1 mouse cellular context compared by ENCODE assay signal in genomic region chr3:95133680-95134101, GRCm38 (mm10).
TF ChIP-seq lines count a peak whose summit lies in the region.

Scnm1 (minus strand) TSS chr3:95134011.
Lysmd1 (plus strand) TSS chr3:95134088.

TF ChIP-seq in CH12.LX, 34 proteins besides CTCF, POLR2A, EP300 and RAD21:
- peak; percentile 81; the same call in 1 of the 2 replicates for TF ChIP-seq KAT2A (IDR thresholded peaks at IDR 0.05; ENCODE audit: insufficient replicate concordance, low read length)
- no peak for TF ChIP-seq UBTF (IDR thresholded peaks at IDR 0.05; ENCODE audit: low read depth, low read length)
- peak; percentile 83 for TF ChIP-seq HCFC1 (IDR thresholded peaks at IDR 0.05; ENCODE audit: low read depth, low read length)
- TF ChIP-seq MAX (IDR thresholded peaks at IDR 0.05; ENCODE audit: low read length), result no peak
- TF ChIP-seq TCF12 (IDR thresholded peaks at IDR 0.05; ENCODE audit: low read depth, low read length), result peak; percentile 61
- TF ChIP-seq CHD2 (IDR thresholded peaks at IDR 0.05; ENCODE audit: low read length), result no peak
- TF ChIP-seq JUN (IDR thresholded peaks at IDR 0.05; ENCODE audit: insufficient read depth, low read depth, low read length), result no peak
- TF ChIP-seq MXI1 (IDR thresholded peaks at IDR 0.05; ENCODE audit: low read depth, low read length), result 0 out of 2 replicates have a peak, but pooled peaks have one; percentile 7
- no peak for TF ChIP-seq ZC3H11A (IDR thresholded peaks at IDR 0.05; ENCODE audit: low read depth, low read length)
- no peak for TF ChIP-seq ZKSCAN1 (IDR thresholded peaks at IDR 0.05; ENCODE audit: borderline replicate concordance, low read depth, low read length)
- no peak; the same call in 1 of the 2 replicates for TF ChIP-seq POLR2AphosphoS2 (IDR thresholded peaks at IDR 0.05; ENCODE audit: low read depth, low read length)
- TF ChIP-seq MAZ (IDR thresholded peaks at IDR 0.05; ENCODE audit: low read depth, low read length), result no peak
- no peak for TF ChIP-seq PAX5 (IDR thresholded peaks at IDR 0.05; ENCODE audit: low read length)
- no peak for TF ChIP-seq SMC3 (IDR thresholded peaks at IDR 0.05; ENCODE audit: low read depth, low read length)
- TF ChIP-seq GABPA (IDR thresholded peaks at IDR 0.05; ENCODE audit: insufficient replicate concordance, low read depth, low read length), result no peak
- peak; percentile 66 for TF ChIP-seq SIN3A (IDR thresholded peaks at IDR 0.05; ENCODE audit: low read length)
- TF ChIP-seq USF2 (conservative IDR thresholded peaks at IDR 0.05; ENCODE audit: low read depth, low read length), result no peak
- no peak for TF ChIP-seq ZMIZ1 (IDR thresholded peaks at IDR 0.05; ENCODE audit: low read depth, low read length)
- no peak for TF ChIP-seq MAFK (IDR thresholded peaks at IDR 0.05; ENCODE audit: insufficient replicate concordance, low read length)
- 0 out of 2 replicates have a peak, but pooled peaks have one; percentile 56 for TF ChIP-seq TBP (conservative IDR thresholded peaks at IDR 0.05; ENCODE audit: low read depth, low read length)
- no peak for TF ChIP-seq E2F4 (IDR thresholded peaks at IDR 0.05; ENCODE audit: insufficient replicate concordance, low read depth, low read length)
- TF ChIP-seq ELF1 (IDR thresholded peaks at IDR 0.05; ENCODE audit: low read depth, low read length), result peak; percentile 95
- no peak for TF ChIP-seq RCOR1 (conservative IDR thresholded peaks at IDR 0.05; ENCODE audit: low read depth, low read length)
- no peak for TF ChIP-seq MYC (IDR thresholded peaks at IDR 0.05; ENCODE audit: low read depth, low read length)
- no peak for TF ChIP-seq BHLHE40 (IDR thresholded peaks at IDR 0.05; ENCODE audit: low read depth, low read length)
- peak; percentile 74 for TF ChIP-seq NRF1 (IDR thresholded peaks at IDR 0.05; ENCODE audit: low read depth, low read length)
- no peak for TF ChIP-seq USF1 (IDR thresholded peaks at IDR 0.05; ENCODE audit: low read depth, low read length)
- no peak for TF ChIP-seq ZNF384 (IDR thresholded peaks at IDR 0.05; ENCODE audit: low read depth, low read length)
- TF ChIP-seq NELFE (IDR thresholded peaks at IDR 0.05; ENCODE audit: low read depth, low read length), result peak; percentile 65; the same call in 1 of the 2 replicates
- TF ChIP-seq JUND (conservative IDR thresholded peaks at IDR 0.05; ENCODE audit: low read depth, low read length), result no peak
- no peak for TF ChIP-seq IRF4 (IDR thresholded peaks at IDR 0.05; ENCODE audit: low read depth, low read length)
- TF ChIP-seq CHD1 (IDR thresholded peaks at IDR 0.05; ENCODE audit: low read depth, low read length), result no peak
- no peak for TF ChIP-seq MEF2A (IDR thresholded peaks at IDR 0.05; ENCODE audit: borderline replicate concordance, low read depth, low read length)
- no peak for TF ChIP-seq ETS1 (conservative IDR thresholded peaks at IDR 0.05; ENCODE audit: low read depth, low read length)
